15 mouse cellular contexts compared by ENCODE assay signal in the genomic region with DNA sequence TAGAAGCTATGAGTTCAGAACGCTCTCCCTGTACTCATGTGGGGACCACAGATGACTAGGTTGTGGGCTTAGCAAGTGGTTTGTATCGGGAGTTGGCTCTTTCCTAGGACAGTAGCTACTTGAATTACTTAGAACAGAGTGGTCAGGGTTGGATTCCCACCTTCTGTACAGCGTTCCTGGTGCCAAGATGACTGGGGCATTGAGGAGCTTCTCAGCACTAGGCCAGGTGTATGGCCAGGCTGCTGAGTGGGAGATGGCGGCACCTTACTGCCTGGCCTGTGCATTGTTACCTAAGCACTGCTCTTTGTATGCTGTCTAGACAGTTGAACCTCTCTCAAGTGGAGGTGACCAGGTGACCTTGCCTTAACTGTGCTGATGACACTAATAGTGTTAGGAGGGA.
"Had no signal": no experiment of that assay in that cellular context is flagged by ENCODE, and none has a peak within 500 bp of the region (broad histone marks: within the 10 kb centered on the region; RNA-seq: fewer than 3 reads in every experiment).

No protein-coding gene starts in this region.

- H3K9me3 ChIP-seq: limb, embryonic 10.5 days; liver, embryonic 15.5 days; midbrain, embryonic 15.5 days; neural tube, embryonic 13.5 days; stomach, embryonic 15.5 days had no signal

- ATAC-seq: lung, postnatal 0 days; midbrain, embryonic 15.5 days had no signal

- H3K9ac ChIP-seq: liver, embryonic 15.5 days; midbrain, embryonic 15.5 days; neural tube, embryonic 13.5 days; stomach, embryonic 15.5 days had no signal

- H3K36me3 ChIP-seq: liver, embryonic 15.5 days; midbrain, embryonic 15.5 days; neural tube, embryonic 13.5 days; stomach, embryonic 15.5 days had no signal

- H3K27ac ChIP-seq: left cerebral cortex, adult 2 months; limb, embryonic 10.5 days; liver, embryonic 15.5 days; midbrain, embryonic 15.5 days; neural tube, embryonic 13.5 days; stomach, embryonic 15.5 days had no signal

- DNase-seq: kidney, postnatal 25 days; lung, adult 2 months; lung, postnatal 36 days; retina, postnatal 1 day; thymus, adult 2 months; thymus, postnatal 25 days had no signal

- H3K27me3 ChIP-seq: liver, embryonic 15.5 days; midbrain, embryonic 15.5 days; neural tube, embryonic 13.5 days; stomach, embryonic 15.5 days had no signal

- H3K4me2 ChIP-seq: liver, embryonic 11.5 days; liver, embryonic 15.5 days; midbrain, embryonic 11.5 days; midbrain, embryonic 15.5 days; neural tube, embryonic 13.5 days; stomach, embryonic 15.5 days had no signal

- H3K4me3 ChIP-seq: left cerebral cortex, adult 2 months; limb, embryonic 10.5 days; liver, embryonic 15.5 days; midbrain, embryonic 15.5 days; neural tube, embryonic 13.5 days; stomach, embryonic 15.5 days had no signal
